Mouse (Mus musculus) intestine, embryonic 16.5 days (tissue): Measurements from ENCODE around the gene Dgat2. TPM values are rescaled to one million over a fixed set of nuclear protein-coding genes. Genes with fewer than 3 reads are reported as not detected.

Experiments used
- ATAC-seq: fragments of 200-750 bp; cut with Nextera tagmentation; 2 replicates; pipeline ENCODE4 v1.8.0; 2017; ENCODE audit warnings: moderate TSS enrichment, moderate library complexity
- H3K27ac ChIP-seq: fragments of 300-500 bp; sonication (generic); 2 replicates; pipeline ENCODE4 v1.5.1; 2014; ENCODE audit warnings: mild to moderate bottlenecking, low read length
- H3K27me3 ChIP-seq: fragments of 300-500 bp; sonication (generic); replicated peaks from 2 replicates; pipeline ENCODE4 v1.6.1; 2014; ENCODE audit warnings: low read length, control low read depth, mixed read lengths; ENCODE audit not compliant: control insufficient read depth, insufficient read depth
- H3K36me3 ChIP-seq: fragments of 300-500 bp; sonication (generic); 2 replicates; pipeline ENCODE4 v1.6.1; 2014; ENCODE audit warnings: low read length, control low read depth; ENCODE audit not compliant: control insufficient read depth, insufficient read depth
- H3K4me1 ChIP-seq: fragments of 300-500 bp; sonication (generic); 2 replicates; pipeline ENCODE4 v1.6.1; 2014; ENCODE audit warnings: low read length, control low read depth, mixed read lengths; ENCODE audit not compliant: control insufficient read depth, insufficient read depth
- H3K4me2 ChIP-seq: fragments of 300-500 bp; sonication (generic); 2 replicates; pipeline ENCODE4 v1.6.1; 2014; ENCODE audit warnings: low read depth, low read length, control low read depth
- H3K4me3 ChIP-seq: fragments of 300-500 bp; sonication (generic); 2 replicates; pipeline ENCODE4 v1.5.1; 2014; ENCODE audit warnings: mild to moderate bottlenecking, low read length
- H3K9ac ChIP-seq: fragments of 300-500 bp; sonication (generic); 2 replicates; pipeline ENCODE4 v1.6.1; 2014; ENCODE audit warnings: low read depth, low read length
- H3K9me3 ChIP-seq: fragments of 300-500 bp; sonication (generic); 2 replicates; pipeline ENCODE4 v1.6.1; 2016; ENCODE audit warnings: low read length, control low read depth; ENCODE audit not compliant: control insufficient read depth
- WGBS: fragments of 180-500 bp; shearing (Covaris S2); extraction: QIAGEN DNeasy Blood & Tissue Kit; methylation state at CpG from one replicate; pipeline ENCODE4 v1.1.7; 2014; 5-methylcytosine and 5-hydroxymethylcytosine counted together
- polyA plus RNA-seq: library from polyadenylated mRNA; unstranded; fragments of >200 nt; fragmentation: Nextera tagmentation; extraction: Ambion mirVana; gene quantifications from 2 replicates; pipeline ENCODE4 v1.2.1, GENCODE M21; 2015

The Dgat2 gene
- polyA plus RNA-seq, 1 experiment from 2014 or later: 325 TPM

DNA sequence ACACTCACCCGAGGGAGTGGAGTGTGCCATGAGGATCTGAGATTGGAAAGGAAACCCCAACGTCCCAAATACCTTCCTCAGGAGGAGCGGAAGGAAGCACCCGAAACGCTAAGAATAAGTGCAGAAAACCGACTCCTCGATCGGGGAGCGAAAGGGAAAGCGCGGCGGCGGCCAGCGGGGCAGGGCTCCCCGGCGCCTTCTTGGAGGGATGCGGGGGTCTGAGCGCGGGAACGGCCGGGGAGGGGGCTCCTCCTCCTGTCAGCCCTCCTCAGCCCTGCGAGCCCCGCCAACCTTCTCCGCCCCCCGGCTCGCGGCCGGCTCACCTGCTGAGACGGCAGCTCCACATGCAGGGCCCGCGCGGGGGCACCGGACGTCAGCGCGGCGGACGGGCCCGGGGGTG, 42.0 kb downstream of the Dgat2 start:
- peak overlapping the region; percentile 97 for H3K9ac ChIP-seq
- peak overlapping the region; percentile 97 for H3K4me3 ChIP-seq
- no peaks in the 10 kb centered on the region for H3K36me3 ChIP-seq
- H3K4me1 ChIP-seq: peaks cover 16% of the 10 kb centered on the region
- no peak; the same call in 1 of the 2 replicates for ATAC-seq
- no peaks in the 10 kb centered on the region for H3K27me3 ChIP-seq
- peak overlapping the region; percentile 79 for H3K4me2 ChIP-seq
- 0 out of 2 replicates have a peak, but pooled peaks cover under 1% of the 10 kb centered on the region for H3K9me3 ChIP-seq
- WGBS: 2% methylated on average over 20 of the region's 39 CpGs
- peak overlapping the region; percentile 92 for H3K27ac ChIP-seq

DNA sequence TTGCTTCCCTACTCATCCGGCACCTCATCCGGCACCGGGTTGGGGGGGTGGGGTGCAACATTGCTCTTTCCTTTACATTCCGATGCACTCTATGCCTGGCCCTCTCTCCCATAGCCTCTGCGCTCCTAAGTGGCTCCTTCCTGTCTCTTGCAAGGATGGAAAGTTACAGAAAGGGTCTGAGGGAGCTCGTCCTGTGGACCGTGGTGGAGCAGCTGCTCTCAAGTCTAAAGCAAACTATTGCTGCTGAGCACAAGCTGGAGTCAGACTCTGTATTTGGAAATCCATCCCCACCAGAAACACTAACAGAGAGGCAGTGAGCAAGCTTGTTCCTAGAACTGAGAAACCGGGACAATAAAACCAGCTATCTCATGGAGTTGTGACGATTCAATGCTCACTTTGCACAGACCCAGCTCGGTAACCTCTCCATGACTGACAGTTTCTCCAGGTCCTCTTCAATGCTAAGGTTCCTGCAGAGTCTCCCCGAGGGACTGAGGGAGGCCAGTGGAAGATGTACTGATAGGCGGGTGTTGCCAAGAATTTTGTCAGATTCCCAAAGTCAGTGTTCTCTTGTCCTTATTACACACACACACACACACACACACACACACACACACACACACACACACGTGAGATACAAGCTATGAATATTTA, 42.6 kb downstream of the Dgat2 start:
- under 1% methylated on average over 13 of the region's 13 CpGs for whole genome bisulfite sequencing
- Histone ChIP-seq H3K9ac (peak overlapping the region; percentile 97), H3K4me1 (peaks cover 16% of the 10 kb centered on the region), H3K27me3 (no peaks in the 10 kb centered on the region), H3K4me2 (peak overlapping the region; percentile 79), H3K9me3 (0 out of 2 replicates have a peak, but pooled peaks cover 5% of the 10 kb centered on the region), H3K36me3 (no peaks in the 10 kb centered on the region), H3K4me3 (peak overlapping the region; percentile 97), H3K27ac (peak overlapping the region; percentile 92)
- ATAC-seq: peak; percentile 8; the same call in 1 of the 2 replicates

DNA sequence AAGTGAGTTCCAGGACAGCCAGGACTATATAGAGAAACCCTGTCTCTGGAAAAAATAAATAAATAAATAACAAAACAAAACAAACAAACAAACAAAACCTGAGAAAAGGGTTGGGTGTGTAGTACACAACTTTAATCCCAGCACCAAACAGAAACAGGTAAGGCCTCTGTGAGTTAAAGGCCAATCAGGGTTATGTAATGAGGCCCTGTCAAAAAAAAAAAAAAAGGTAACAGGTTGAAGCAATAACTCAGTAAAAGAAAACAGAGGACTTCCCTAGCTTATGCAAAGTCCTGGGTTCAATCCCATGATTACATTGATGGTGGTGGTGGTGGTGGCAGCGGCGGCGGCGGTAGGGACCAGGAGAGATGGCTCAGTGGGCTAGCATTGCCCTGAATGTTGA, 45.0 kb downstream of the Dgat2 start:
- H3K36me3 ChIP-seq: no peaks in the 10 kb centered on the region
- H3K4me2 ChIP-seq: no peak overlapping the region
- no peak overlapping the region for H3K27ac ChIP-seq
- H3K9ac ChIP-seq: no peak overlapping the region
- ATAC-seq: no peak
- H3K4me1 ChIP-seq: peaks cover 20% of the 10 kb centered on the region
- no peak overlapping the region for H3K4me3 ChIP-seq
- 100% methylated on average over 4 of the region's 4 CpGs for WGBS
- H3K27me3 ChIP-seq: no peaks in the 10 kb centered on the region
- H3K9me3 ChIP-seq: 0 out of 2 replicates have a peak, but pooled peaks cover 5% of the 10 kb centered on the region

DNA sequence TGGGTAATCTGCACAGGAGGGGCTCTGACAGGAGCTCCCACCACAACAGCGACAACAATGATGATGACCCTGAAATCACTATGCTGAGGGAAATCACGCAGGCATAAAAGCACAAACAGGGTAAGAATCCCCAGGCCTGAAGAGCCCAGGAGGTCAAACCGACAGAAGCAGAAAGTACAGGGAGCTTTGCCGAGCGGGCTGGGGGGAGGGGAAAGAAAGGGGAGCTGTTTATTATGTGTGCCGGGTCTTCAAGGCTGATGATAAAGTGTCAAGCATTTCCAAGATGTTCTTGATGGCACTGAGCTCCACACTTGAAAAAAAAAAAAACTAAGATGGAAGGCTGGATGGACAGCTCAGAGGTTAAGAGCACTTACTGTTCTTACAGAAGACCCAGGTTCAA, 45.7 kb downstream of the Dgat2 start:
- 0 out of 2 replicates have a peak, but pooled peaks cover 5% of the 10 kb centered on the region for H3K9me3 ChIP-seq
- no peak for ATAC-seq
- WGBS: 51% methylated on average over 6 of the region's 6 CpGs

DNA sequence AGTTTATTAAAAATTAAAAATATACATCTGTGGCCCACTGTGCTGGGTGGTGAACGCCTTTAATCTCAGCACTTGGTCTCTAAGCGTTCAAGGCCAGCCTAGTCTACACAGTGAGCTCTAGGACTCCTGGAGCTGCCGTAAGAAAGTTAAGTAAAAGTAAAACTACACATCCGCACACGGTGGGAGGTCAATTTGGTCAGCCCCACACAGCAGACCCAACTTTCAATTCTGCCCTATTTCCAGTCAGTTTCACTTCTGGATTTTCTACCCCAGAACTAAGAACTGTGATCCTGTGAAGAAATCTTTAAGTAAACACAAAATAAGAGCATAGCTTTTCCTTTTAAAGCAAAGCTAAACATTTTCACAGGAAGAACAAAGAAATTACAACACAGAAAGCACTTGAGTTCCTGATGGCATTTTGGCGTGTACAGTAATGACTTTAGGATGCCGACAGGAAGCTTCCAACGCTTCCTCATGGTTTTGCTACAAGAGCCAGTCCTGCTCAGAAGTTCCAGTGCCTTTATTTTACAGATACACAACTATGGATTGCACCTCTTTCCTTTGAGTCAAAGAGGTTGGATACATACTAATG, 48.6 kb downstream of the Dgat2 start:
- 0 out of 2 replicates have a peak, but pooled peaks cover 5% of the 10 kb centered on the region for H3K9me3 ChIP-seq
- H3K4me1 ChIP-seq: peaks cover 31% of the 10 kb centered on the region
- no peaks in the 10 kb centered on the region for H3K36me3 ChIP-seq
- WGBS: 76% methylated on average over 8 of the region's 8 CpGs
- ATAC-seq: no peak
- no peaks in the 10 kb centered on the region for H3K27me3 ChIP-seq
- H3K4me2 ChIP-seq: 0 out of 2 replicates have a peak overlapping the region, but pooled peaks have one; percentile 14
- H3K4me3 ChIP-seq: no peak overlapping the region
- no peak overlapping the region for H3K9ac ChIP-seq
- H3K27ac ChIP-seq: peak overlapping the region; percentile 61

More for the DNA sequence above, 45.7 kb downstream of the Dgat2 start:
- Histone ChIP-seq H3K36me3 (no peaks in the 10 kb centered on the region), H3K4me3 (no peak overlapping the region), H3K27ac (no peak overlapping the region), H3K4me1 (peaks cover 21% of the 10 kb centered on the region), H3K27me3 (no peaks in the 10 kb centered on the region), H3K9ac (no peak overlapping the region), H3K4me2 (no peak overlapping the region)

DNA sequence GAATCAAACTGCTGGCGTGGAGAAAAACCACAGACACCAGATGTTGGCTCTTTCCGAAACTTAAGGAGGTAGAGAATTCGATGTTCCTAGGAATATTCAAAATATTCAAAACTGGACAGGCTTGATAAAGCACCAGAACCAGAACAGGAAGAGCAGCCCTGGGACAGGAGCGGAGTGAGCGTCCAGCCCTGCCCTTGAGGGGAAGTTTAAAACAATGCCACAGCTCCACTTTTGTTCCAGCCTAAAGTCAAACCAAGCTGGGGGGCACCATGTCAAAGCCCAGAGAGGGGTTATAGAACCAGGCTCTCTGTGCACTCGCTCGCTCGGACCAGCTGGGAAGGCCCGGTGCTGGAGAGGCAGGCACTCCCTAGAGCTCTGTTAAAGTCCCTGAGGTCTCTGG, 49.9 kb downstream of the Dgat2 start:
- Histone ChIP-seq H3K4me3 (no peak overlapping the region), H3K4me2 (peak overlapping the region; percentile 20; the same call in 1 of the 2 replicates), H3K27me3 (no peaks in the 10 kb centered on the region), H3K4me1 (peaks cover 40% of the 10 kb centered on the region), H3K27ac (peak overlapping the region; percentile 70), H3K9me3 (0 out of 2 replicates have a peak, but pooled peaks cover 5% of the 10 kb centered on the region), H3K36me3 (no peaks in the 10 kb centered on the region), H3K9ac (no peak overlapping the region)
- ATAC-seq: no peak
- 60% methylated on average over 9 of the region's 9 CpGs for WGBS

DNA sequence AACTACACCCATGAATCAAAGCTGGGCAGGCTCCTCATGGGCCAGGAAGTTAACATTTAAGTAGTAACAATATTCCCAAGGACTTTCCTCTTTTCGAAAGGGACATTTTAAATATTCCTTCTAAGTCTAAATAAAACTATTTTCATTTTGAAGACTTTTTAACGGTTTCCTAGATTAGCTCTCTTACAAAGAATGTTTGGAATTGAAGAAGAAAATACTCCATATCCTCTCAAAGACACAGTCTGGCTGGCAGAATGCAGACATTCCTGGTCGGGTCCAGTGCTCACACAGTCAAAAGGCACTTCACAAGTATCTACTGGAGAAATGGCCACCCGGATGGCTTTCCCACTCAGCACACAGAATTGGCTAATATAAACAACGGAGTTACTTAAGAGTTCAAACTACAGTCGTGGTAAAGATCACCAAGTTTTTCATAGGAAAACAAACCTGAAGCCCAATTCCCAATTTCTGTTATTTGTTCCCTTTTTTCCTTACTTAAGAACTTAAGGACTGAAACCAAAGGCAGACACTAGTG, 50.6 kb downstream of the Dgat2 start:
- Histone ChIP-seq H3K36me3 (no peaks in the 10 kb centered on the region), H3K4me2 (no peak overlapping the region; the same call in 1 of the 2 replicates), H3K27ac (peak overlapping the region; percentile 70), H3K9me3 (0 out of 2 replicates have a peak, but pooled peaks cover 5% of the 10 kb centered on the region), H3K27me3 (no peaks in the 10 kb centered on the region), H3K4me1 (peaks cover 44% of the 10 kb centered on the region), H3K9ac (no peak overlapping the region), H3K4me3 (no peak overlapping the region)
- WGBS: 44% methylated on average over 6 of the region's 6 CpGs
- no peak for ATAC-seq

DNA sequence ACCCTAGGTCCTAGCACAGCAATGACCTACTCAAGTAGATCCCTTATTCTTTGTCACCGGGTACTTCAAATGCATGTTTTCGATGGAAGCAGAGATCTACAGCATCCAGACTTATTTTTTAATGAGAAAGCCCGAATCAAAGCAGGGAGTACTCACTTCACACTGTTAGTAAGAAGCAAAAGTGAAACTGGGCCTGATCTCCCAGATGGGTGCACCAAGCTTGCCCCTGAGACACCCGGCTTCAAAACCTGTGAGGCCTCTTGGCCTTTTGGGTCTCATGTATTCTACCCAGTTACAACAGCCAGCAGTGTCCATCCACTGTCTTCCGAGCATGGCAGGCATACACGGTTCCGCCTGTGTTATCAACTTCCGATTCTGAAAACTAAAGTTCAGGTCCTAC, 53.6 kb downstream of the Dgat2 start:
- Histone ChIP-seq H3K27me3 (no peaks in the 10 kb centered on the region), H3K9me3 (no peaks in the 10 kb centered on the region), H3K4me3 (no peak overlapping the region), H3K27ac (no peak overlapping the region), H3K36me3 (no peaks in the 10 kb centered on the region; the same call in 1 of the 2 replicates), H3K9ac (no peak overlapping the region), H3K4me1 (peaks cover 47% of the 10 kb centered on the region), H3K4me2 (no peak overlapping the region)
- 91% methylated on average over 8 of the region's 8 CpGs for WGBS
- ATAC-seq: no peak
